Mouse (Mus musculus) layer of hippocampus, adult 18-20 months (tissue): Measurements from ENCODE around the gene Lypla2. TPM values are rescaled to one million over a fixed set of nuclear protein-coding genes. Genes with fewer than 3 reads are reported as not detected.
"Not testable (repeated sequence)": the region's sequence is repeated elsewhere in the genome, so short reads cannot be mapped to it uniquely, and the experiment has no call there.

Experiments used
- DNase-seq, 2 experiments: peaks; one replicate each; pipeline ENCODE4 v3.0.0; 2022; ENCODE audit warnings: low spot score in 2 of 2
- total RNA-seq, 2 experiments: library from RNA; stranded (reverse); gene quantifications; 2 replicates each; pipeline ENCODE4 v1.2.3; 2021

The Lypla2 gene
- total RNA-seq, 2 experiments from 2014 or later: 99.7 to 102 TPM

DNA sequence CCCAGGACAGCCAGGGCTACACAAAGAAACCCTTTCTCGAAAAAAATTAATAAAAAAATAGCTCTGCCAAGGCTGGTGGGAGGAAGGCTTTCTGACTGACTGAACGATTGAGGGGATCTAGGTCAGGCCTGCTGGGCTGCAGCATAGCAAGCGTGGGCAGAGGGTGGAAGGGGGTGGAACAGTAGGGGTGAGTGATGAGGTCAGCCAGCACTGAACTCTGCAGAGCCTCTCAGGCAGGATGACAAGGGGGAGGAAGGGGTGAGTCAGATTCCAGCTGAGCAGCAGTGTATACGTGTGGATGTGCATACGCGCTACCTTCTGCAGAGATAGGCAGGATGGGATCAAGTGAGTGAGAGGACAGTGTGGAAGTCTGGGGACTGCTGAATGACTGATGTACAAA lies 22.5 kb downstream of the Lypla2 start:
- no peak for DNase-seq

DNA sequence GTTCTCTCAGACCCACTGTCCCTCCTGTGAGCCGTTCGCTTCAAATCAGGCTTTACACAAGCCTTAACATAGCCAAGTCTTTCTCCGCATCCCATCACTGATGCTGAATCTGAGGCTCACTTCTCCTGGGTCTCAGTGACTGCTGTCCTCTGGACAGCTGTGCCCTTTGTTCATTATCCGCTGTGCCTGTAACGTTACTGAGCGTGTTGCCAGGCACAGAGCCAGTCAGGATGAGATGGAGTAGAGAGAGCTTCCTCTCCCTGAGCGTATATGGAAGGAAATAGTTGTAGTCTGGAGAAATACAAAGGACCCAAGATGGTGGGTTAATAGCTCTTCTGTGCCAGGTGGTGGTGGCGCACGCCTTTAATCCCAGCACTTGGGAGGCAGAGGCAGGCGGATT lies 23.0 kb downstream of the Lypla2 start:
- DNase-seq: no peak

DNA sequence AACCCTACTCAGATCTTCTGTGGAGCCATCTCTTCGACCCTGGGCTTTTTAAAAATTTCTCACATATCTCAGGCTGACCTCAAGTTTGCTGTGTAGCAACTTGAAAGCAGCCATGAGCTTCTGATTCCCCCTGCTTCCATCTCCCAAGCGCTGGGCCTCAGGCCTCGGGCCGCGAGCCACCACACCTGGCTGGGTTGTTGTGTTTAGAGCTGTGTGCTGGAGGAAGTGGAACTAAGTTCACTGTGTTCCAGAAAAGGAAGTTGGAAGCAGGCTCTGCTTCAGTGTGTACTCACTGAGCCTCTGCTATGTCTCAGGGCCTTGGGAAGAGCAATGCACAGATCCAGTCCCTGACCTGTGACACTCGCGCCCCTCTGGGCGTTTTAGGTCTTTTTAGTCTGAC lies 24.3 kb downstream of the Lypla2 start:
- no peak for DNase-seq

DNA sequence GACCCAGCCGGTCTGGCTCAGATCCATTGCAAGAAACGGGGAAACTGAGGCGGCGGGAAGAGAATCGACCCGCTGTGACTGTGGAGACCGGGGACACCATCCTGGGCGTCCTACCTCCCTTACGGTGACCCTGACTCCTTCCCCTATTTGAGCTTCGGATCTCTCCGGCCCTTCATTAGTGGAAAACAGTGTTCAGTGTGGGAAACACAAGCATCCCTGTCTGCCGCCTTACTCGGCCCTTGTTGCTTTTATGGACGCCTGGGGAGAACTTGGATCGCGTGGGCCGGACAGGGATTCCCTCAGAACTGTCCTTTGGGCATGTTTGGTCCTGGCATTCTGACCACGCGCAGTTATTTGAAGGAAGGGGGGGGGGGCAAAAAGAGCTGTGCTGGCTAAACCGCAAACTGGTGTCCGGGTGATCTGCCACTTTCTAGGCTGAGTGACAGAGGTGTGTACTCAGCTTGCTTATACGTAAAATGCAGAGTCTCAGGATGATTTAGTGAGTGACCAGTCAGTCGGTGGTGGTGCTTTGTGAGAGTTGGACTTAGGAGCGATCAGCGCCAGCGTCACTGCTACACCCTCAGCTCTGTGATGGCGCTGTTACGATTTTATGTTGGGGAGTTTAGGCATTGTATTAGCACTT lies 25.6 kb downstream of the Lypla2 start:
- DNase-seq: no peak

DNA sequence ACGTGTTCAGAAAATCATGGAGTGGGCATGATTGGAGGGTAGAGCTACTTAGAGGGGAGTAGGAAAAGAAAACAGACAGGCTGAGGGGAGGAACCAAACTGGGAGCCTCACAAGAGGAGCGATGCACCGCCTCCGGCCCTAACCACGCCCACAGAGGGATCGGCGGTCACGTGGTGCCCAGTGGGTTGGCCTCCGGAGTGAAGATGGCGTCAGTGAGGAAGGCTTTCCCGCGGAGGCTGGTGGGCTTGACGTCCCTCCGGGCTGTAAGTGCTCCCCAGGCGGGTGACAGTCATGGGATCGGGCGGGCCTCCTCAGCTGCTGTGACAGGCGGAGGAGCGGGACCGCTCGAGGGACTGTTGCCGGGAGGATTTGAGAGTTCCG lies 26.2 kb downstream of the Lypla2 start, which contains the start of gene Hmgcl:
Hmgcl (plus strand) TSS at position 171 of the 381 bp plus-strand sequence.
- peak; percentile 92 to 96 for DNase-seq

DNA sequence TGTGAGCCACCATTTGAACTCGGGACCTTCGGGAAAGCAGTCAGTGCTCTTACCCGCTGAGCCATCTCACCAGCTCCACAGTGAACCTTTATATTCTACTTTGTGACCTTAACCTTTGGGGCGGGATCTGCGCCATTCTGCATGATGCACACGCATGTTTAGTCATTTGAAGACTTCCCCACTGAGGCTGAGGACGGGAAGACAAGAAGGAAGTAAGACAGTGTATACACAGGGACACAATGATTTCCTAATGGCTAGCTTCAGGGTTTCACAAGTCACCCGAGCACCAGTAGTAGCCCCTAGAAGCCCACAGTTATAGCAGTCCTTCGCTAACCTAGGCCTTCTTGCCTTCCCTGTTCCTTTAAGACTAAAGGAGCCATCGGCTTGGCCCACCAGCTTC lies 26.7 kb downstream of the Lypla2 start:
- DNase-seq: no peak

DNA sequence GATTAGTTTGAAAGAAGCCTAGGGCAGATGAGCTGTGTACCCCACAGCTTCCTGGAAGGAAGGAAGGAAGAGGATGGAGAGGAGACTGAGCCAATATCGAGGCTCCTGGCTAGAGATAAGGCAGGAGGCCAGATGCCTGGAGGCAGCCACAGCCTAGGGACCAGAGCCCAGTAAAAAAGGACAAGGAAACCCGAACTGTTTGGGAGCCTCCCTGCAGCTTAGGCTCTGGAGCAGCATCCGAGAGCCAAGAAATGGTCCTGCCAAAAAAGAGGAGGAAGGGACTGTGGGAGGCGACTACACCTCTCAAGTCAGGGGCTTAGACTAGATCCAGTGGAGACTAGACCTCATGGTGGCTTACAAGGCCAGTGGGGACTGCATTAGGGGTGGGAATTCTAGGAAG lies 29.0 kb downstream of the Lypla2 start:
- no peak for DNase-seq

DNA sequence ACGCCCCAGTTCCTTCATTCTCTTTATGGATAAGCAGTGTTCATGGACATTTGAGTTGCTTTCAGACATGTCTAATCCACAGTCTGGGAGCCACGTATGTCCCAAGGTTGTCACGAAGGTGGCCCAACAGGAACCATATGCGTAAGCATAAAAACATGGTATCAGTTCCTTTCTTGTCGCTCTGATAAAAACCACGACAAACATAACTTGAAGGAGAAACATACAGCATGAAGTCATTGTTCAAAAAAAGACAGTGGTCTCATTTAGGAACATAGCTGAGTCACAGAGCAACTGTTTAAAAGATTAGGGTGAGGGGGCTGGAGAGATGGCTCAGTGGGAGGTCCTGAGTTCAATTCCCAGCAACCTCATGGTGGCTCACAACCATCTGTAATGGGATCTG lies 30.2 kb downstream of the Lypla2 start:
- no peak for DNase-seq

DNA sequence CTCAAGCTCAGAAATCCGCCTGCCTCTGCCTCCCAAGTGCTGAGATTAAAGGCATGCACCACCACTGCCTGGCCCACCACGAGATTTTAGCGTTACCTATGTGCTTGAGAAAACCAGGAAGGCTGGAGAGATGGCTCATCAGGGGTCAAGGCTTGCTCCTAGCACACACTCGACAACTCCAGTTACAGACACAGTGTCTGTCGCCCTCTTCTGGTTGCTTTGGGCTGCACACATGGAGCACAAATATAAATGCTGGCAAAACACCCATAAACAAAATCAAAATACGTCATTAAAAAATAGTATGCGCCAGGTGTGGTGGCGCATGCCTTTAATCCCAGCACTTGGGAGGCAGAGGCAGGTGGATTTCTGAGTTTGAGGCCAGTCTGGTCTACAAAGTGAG lies 31.4 kb downstream of the Lypla2 start:
- DNase-seq: not testable (repeated sequence)

DNA sequence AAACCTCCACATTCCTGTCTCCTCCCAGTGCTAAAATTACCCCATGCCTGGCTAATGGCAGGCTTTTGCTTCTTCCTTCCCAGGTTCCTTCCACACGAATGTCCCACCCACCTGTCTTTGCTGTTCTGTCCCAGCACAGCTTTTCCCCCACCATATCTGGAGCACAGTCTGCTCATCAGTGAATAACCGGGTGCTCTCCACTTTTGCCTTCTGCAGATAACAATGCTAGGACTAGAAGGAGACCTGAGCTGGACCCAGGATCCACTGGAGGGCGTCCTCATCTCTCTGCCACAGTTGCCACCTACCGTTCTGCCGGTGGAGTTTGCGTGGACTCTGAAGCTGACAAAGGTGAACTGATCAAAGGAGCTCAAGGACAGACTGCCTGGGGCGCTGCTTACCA lies 33.6 kb downstream of the Lypla2 start:
- no peak for DNase-seq

DNA sequence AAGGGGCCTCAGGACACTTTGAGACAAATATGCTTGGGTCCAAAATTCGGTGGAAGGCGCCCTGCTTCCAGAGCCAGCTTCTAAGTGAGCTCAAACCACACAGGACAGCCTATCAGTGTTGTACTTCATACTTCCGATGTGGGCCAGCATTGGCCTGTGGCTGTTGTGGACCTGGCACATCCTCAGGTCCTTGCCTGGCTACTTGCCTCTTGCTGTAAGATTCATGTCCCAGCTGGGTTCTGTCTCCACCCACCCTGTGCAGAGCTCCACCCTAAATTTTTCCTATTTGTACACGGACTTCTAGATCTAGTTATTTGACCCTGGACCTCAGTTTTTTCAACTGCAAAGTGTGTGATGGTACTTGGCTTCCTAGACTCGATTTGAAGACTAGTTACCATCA lies 36.9 kb downstream of the Lypla2 start:
- no peak for DNase-seq

DNA sequence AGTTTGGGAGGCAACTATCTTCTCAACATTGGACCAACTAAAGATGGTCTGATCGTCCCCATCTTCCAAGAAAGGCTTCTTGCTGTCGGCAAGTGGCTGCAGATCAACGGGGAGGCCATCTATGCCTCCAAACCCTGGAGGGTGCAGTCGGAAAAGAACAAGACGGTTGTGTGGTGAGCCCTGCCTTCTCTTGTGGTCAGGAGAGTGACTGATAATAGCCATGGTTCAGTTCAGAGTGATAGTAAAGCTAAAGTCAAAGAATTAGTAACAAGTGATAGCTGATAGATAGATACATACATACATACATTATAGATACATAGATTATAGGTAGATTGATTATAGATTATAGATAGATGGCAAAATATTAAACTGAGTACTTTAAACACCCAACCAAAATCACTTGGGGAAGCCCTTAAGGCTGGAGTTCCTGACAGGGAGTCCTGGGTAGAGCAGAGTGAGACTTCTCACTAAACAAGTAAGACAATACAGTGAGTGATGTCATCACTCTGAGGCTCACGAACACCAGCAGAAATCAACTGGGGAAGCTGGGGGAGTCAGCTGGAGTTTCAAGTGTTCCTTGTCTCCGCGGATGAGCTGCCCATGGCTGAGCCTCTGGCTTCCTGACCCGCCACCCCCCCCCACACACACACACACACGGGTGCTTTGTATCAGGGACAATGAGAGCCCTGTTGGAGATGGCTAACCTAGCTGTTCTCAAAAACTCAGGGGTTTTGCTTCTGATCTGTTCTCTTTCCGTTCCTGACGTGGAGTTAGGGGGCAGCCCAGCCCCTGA lies 37.5 kb downstream of the Lypla2 start:
- DNase-seq: no peak

DNA sequence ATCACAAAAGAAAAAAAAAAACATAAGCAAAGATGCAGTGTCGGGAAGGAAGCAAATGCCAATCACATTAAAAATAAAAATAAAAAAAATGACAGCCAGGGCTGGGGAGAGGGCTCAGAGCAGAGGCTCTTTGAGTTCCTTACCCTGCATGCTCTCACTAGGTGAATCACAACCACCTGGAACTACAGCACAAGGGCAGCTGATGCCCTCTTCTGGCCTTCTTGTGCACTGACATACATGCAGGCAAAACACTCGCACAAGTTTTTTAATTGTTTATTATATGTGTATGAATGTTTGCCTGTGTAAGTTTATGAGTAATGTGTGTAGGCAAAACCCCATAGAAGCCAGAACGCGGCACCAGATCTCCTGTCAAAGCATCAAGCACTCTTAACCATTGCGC lies 40.6 kb downstream of the Lypla2 start:
- DNase-seq: no peak

DNA sequence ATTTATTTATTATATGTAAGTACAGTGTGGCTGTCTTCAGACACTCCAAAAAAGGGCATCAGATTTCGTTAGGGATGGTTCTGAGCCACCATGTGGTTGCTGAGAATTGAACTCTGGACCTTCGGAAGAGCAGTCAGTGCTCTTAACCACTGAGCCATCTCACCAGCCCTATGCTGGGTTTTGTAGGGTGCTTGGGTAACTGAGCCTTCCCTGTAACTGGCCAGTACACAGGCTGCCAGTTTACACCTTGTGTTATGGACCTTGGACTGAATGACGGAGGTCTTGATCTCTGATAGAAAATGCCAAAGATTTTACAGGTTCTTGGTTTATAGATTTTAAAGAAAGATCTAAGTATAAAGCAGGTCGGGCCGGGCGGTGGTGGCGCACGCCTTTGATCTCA lies 42.2 kb downstream of the Lypla2 start:
- DNase-seq: no peak

DNA sequence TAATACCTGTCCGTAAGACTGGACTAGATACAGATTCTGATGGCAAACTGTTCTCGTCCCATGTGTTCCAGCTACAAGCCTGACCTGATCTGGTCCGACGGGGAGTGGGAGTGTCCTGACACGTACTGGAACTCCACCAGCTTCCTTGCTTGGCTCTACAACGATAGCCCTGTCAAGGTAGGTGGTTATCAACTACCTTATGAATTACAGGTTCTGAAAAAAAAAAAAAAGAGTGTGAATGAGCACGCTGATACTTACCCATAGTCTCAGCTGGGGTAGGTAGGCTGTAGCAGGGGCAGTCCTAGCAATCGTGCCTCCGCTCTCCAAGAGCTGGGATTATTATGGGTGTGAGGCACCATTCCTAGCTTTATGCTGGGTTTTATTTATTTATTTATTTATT lies 42.6 kb downstream of the Lypla2 start:
- DNase-seq: no peak

DNA sequence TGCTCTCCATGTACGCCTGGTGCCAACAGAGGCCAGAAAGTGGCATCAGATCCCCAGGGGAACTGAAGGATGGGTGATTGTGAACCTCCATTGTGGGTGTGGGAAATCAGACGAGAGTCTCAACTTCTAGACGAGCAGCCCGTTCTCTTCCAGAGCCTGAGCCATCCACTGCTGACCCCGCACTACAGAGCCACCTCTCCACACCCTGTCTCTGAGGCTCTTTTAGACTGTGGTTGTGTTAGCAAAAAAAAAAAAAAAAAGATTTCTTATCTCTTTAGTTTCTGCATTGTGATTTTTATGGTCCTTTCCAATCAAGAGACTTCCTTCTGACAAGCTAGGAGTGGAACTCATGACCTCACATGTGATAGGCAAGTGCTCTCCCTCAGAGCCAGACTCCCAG lies 43.0 kb downstream of the Lypla2 start:
- no peak for DNase-seq

DNA sequence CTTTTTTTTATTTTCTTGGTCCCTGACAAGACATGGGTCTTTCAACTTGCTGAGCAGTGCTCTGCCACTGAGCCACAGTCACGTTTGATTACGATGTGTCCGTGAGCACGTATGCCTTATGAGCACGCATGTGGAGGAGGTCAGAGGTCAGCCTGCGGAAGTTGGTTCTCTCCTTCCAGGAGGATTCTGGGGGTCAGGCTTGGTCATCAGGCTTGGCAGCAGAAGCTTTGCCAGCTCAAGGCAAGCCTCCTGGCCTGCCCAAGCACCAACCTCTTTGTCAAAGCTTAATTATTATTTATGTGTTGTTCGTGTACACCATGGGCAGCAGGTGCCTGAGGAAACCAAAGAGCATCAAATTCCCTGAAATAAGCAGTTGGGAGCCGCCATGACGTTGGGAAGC lies 44.0 kb downstream of the Lypla2 start:
- DNase-seq: no peak

DNA sequence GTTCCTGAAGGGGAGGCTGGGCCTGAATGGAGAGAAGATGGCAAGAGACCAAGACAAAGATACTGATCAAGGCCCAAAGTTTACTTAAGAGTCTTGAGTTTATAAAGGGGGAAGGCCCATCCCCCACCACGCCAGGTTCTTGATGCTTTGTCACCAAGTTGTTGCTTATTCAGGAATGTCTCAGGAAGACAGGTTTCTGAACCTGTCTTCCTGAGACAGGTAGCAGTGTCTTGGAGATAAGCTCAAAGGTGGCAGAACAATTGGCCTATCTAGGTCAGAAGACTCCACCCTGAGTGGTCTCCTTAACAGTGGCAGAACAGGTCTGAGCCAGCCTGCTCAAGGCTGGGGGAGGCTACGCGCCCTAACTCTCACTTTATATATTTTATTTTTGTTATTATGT lies 45.6 kb downstream of the Lypla2 start:
- DNase-seq: no peak

DNA sequence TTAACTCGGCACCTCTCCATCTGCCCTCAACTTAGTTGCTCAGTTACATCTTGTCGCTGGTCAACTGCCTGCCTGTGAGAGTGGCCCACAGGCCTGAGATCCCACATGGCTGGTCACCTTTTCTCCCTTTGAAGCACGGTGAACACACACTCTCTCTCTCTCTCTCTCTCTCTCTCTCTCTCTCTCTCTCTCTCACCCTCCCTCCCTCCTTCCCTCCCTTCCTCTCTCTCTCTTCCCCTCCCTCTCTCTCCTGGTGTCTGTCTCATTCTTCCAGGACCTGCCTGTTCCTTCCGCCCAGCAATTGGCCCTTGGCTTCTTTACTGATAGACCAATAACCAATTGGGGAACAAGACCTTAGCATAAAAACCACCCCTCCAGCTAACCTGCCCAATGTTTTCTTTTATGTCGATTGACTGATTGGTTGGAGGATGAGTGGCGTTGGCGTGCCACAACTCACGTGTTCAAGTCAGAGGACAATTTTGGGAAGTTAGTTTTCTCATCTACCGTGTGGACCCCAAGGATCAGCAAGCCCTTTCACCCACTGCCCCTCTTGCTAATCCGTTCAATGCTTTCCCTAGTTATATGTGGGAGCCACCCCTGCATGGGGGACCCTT lies 46.1 kb downstream of the Lypla2 start:
- no peak for DNase-seq

DNA sequence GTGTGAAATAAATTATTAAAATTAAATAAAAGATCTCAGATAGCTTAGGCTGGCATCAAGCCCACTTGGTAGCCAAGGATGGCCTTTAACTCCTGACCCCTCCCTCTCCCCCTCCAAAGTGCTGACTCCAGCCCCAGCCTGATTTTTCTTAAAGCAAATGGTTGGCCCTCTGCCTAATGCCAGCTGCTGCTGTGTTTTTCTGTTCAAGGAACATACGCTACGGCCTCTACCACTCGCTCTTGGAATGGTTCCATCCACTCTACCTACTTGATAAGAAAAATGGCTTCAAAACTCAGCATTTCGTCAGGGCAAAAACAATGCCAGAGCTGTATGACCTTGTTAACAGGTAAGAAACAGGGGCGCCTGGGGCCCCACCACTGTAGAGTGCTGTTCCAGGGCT lies 47.1 kb downstream of the Lypla2 start:
- DNase-seq: no peak

DNA sequence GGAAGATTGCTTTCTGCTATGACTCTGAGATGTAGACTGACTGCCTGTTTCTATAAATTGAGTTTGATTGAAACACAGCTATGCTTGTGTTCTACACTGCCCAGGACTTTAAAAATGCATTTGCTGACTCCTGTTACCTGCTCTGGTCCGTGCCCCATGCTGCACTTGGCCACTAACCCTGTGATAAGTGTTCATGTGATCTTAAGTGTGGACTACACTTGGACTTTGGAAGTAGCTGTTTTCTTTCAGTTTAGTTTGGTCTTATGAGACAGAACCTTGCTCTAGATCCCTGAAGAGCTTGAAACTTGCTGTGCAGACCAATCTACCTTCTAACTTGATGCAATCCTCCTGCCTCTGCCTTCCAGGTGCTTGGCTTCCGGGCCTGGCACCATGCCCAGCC lies 48.0 kb downstream of the Lypla2 start:
- no peak for DNase-seq

DNA sequence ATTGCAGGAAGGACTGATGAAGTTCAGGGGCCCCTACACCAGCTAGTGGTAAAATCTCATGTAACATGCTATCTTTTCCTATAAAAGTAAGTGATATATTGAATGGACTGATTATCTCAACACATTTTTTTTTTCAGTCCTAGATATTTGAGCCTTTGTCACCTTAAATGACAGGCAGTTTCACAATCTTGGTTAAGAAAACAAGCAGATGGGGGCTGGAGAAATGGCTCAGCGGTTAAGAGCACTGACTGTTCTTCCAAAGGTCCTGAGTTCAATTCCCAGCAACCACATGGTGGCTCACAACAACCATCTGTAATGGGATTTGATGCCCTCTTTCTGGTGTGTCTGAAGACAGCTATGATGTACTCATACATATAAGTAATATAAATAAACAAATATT lies 50.2 kb downstream of the Lypla2 start:
- DNase-seq: no peak
